Mouse (Mus musculus): ENCODE measurements around the gene Tespa1.
"Not testable (repeated sequence)": the region's sequence is repeated elsewhere in the genome, so short reads cannot be mapped to it uniquely, and the experiment has no call there.

Tespa1 gene

DNA sequence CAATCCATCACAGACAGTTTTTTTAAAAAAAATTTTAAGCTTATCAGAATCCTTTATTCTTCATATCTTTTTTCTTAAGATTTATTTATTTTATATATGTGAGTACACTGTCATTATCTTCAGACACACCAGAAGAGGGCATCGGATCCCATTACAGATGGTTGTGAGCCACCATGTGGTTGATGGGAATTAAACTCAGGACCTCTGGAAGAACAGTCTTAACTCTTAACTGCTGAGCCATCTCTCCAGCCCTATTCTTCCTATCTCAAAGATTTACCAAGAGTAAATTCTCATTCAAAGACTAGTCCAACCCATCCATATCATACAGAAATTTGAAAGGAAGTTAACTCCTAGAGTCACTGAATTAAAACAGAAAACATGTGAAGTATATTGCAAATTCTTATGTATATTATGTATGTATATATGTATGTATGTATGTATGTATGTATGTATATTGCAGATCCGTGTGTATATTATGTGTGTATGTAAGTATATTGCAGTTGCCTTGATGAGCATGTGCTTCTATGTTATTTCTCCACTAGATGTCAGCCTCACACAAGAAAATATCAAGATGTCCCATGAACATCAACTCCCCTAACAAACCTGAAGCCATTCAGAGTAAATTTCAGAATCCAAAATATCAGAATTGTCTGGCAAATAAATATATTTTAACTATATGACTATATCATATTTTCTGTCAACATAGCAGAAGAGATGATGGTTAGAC is 40.9 kb downstream of the Tespa1 start:
- no peak for DNase-seq

- no peak for DNase-seq
Observed at GRCm38 (mm10) chr10:130364766-130365165, 42.1 kb downstream of the Tespa1 start.

- DNase-seq = no peak
Observed at GRCm38 (mm10) chr10:130368384-130368783, 45.7 kb downstream of the Tespa1 start.

GRCm38 (mm10) chr10:130370005-130370682 is 47.5 kb downstream of the Tespa1 start:
- no peak for DNase-seq

GRCm38 (mm10) chr10:130371644-130372043 is 49.0 kb downstream of the Tespa1 start:
- DNase-seq = no peak

DNA sequence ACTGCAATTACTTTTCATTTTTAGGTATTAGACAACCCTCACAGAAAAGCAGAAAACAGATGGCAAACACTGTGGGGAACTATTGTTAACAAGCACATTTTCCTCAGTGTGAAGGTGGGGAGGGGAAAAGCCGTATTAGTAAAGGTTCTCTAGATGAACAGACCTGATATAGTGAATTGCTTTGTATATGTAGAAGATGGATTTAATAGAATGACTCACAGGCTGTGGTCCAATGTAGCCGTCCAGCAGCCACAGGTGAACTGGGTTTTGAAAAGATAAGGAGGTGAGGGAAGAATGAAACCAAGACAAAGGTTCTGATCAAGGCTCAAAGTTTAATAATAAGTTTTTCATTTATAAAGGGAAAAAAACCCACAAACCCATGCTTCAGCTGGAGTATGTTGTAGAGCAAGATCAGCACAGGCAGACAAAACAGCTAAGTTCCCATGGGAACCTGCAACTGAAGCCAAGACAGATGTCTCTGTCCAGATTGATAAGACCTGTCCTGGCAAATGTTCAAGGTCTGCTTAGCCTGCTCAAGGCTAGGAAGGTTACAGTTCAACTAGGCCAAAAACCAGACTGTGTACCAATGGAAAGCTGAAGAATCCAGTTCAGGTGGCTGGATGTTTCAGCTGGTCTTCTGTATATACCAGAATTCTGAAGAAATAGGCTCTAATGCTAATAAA is 50.0 kb downstream of the Tespa1 start:
- no peak for DNase-seq

DNA sequence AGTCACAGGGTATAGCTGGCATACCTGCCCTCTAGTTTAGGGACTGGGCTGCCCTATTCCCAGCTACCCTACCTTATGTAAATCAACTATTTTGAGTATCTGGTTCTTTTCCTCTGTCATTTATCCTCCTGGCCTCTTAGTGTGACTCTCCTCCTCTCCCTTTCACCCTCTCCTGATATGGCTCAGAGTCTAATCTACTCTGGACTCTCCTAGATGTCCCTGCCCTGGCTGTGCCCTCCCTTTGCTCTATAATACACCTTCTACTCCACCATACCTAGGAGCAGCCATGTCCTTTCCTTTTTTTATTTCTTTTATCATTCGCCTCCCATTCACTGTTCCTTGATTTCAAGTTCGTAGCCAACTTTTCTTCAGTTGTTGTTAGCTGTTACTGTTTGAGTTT is 52.5 kb downstream of the Tespa1 start:
- no peak for DNase-seq

DNA sequence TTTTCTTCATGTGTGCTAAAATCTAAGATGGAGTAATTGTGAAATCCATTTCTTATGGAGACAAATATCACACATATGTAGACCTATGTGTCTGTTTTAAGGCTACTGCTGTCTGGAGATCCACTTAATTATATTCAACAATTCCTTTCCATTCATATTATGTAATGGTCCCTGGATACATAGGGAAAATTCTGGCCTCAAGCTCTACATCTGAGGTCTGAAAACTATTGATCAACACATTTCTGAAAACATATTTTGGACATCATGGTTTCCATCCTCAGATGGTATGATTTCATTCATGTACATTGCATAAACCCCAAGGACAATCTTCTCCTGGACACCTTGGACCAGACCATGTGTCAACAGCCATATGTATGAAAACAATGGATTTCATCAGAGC is 71.6 kb downstream of the Tespa1 start, which contains the start of gene Vmn2r84:
TSS of gene Vmn2r84 (minus strand) at position 101 of the 400 bp plus-strand sequence.
- no peak for DNase-seq

DNA sequence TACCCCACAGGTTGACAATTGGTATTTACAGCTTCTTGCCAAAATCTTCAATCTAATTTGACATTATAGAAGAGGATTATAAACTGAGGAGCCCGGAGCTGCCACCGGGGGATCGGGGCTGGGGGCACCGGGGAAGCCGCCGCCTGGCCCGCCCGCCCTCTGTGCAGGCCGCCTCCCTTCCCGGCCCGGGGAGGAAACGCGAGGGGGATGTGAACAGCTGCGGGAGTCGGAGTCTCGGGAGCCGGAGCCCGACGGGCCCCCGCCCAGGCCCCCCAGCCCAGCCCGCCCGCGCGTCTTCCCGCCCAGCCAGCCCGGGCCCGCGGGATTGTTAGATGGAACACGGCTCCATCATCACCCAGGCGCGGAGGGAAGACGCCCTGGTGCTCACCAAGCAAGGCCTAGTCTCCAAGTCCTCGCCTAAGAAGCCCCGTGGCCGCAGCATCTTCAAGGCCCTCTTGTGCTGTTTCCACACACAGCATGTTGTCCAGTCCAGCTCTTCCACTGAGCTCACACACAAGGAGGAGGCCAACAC is 89.6 kb downstream of the Tespa1 start:
- DNase-seq = not testable (repeated sequence)
